Mouse (Mus musculus): ENCODE results near the gene Cbfa2t2. TPM values are rescaled to one million over a fixed set of nuclear protein-coding genes. Genes with fewer than 3 reads are reported as not detected.

Cbfa2t2 gene
- polyA plus RNA-seq, 1 experiment from 2014 or later, result 56.1 TPM

DNA sequence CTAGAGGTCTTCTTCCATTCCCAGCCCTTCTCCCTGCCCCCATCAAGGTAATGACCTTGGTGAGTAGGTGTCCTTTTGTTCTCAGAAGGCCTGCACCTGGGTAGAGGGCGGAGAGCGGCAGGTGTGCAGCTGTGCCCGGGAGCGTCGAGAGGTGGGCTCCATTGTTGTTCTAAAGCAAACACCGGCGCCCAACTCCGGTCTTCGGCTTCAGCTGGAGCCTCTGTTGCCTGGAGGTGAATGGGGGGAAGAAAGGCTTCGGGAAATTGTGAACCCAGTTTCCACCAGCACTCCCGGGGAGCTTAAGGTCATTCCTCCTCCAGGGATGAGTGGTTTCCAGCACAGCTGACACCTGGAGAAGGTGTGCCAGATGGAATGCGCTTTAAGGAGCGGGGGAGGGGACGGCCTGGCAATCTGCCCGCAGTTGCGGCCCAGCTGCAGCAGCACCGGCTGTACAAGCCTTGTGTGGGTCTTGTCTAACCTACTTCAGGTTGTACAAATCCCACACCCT lies 8.4 kb upstream of the Cbfa2t2 start:
- Histone ChIP-seq H3K4me2 (peak overlapping the region; percentile 38), H3K9me3 (no peaks in the 10 kb centered on the region), H3K27me3 (0 out of 2 replicates have a peak, but pooled peaks cover 2% of the 10 kb centered on the region), H3K9ac (peak overlapping the region; percentile 35; the same call in 1 of the 2 replicates), H3K27ac (peak overlapping the region; percentile 93), H3K36me3 (no peaks in the 10 kb centered on the region), H3K4me1 (replicated peaks) (peaks cover 21% of the 10 kb centered on the region), H3K4me3 (peak overlapping the region; percentile 3; the same call in 1 of the 2 replicates)
- 14% methylated on average over 17 of the region's 17 CpGs for WGBS
- ATAC-seq (ENCODE audit: low FRiP score), result peak; percentile 25; the same call in 1 of the 2 replicates

DNA sequence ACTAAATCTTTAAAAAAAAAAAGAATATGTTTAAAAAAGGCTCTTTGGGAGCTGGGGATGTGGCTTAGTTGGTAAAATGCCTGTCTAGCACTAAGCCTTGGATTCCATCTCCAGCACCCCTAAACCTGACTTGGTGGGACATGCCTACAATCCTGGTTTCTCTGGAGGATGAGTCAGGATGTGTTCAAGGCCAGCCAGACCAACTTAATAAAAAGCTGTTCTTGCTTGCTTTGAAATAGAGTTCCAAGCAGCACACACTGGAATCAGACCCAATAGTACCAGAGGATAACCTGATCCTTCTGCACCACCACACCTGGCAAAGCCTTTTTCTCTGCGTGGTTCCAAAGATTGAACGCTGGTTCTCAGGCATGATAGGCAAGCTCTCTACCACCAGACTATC lies 5.7 kb upstream of the Cbfa2t2 start:
- Histone ChIP-seq H3K27me3 (0 out of 2 replicates have a peak, but pooled peaks cover 2% of the 10 kb centered on the region), H3K36me3 (no peaks in the 10 kb centered on the region), H3K9me3 (no peaks in the 10 kb centered on the region), H3K9ac (no peak overlapping the region), H3K4me3 (no peak overlapping the region), H3K4me2 (no peak overlapping the region), H3K27ac (no peak overlapping the region), H3K4me1 (replicated peaks) (peaks cover 26% of the 10 kb centered on the region)
- WGBS, result 100% methylated on average over 2 of the region's 2 CpGs
- no peak for ATAC-seq (ENCODE audit: low FRiP score)

DNA sequence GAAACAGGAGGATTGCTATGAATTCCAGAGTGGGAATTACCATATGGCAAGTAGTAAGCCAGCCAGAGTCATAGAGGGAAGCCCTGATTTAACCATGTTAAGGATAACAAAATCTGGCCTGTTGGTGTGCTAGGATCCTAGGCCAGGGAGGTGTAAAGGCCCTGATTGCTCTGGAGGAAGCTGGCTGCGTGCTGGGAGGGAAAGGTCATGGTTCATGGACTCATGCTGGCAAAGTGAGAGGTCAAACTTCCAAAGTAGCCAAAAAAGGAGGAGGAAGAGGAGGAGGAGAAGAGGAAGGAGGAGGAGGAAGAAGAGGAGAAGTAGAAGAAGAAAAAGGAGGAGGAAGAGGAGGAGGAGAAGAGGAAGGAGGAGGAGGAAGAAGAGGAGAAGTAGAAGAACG lies 3.6 kb upstream of the Cbfa2t2 start:
- no peak for ATAC-seq (ENCODE audit: low FRiP score)

DNA sequence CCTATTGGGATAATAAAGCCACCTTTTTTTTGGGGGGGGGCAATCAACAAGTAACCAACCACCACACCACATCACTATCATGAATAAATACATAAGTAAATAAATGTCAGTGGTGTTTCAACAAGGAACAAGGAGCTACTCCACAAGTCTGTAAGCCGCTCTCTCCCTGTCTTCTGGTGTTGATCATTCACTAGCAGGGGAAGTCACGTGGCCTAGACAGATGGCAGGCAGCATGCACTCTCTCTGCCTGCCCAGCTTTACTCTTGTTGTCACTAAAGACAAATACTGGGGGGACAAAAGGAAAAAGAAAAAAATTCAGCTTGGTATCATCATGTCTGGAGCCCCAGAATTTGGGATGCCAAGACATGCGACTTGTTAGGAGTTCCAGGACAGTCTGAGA lies 2.9 kb upstream of the Cbfa2t2 start:
- 52% methylated on average over 3 of the region's 3 CpGs for WGBS
- no peak for ATAC-seq (ENCODE audit: low FRiP score)
- Histone ChIP-seq H3K9ac (no peak overlapping the region), H3K27me3 (0 out of 2 replicates have a peak, but pooled peaks cover 2% of the 10 kb centered on the region), H3K36me3 (no peaks in the 10 kb centered on the region), H3K27ac (no peak overlapping the region), H3K4me3 (no peak overlapping the region), H3K4me1 (replicated peaks) (peaks cover 20% of the 10 kb centered on the region), H3K4me2 (no peak overlapping the region), H3K9me3 (no peaks in the 10 kb centered on the region)

More for the DNA sequence above, 3.6 kb upstream of the Cbfa2t2 start:
- Histone ChIP-seq H3K4me2 (no peak overlapping the region), H3K27me3 (0 out of 2 replicates have a peak, but pooled peaks cover 2% of the 10 kb centered on the region), H3K9ac (no peak overlapping the region), H3K9me3 (no peaks in the 10 kb centered on the region), H3K4me1 (replicated peaks) (peaks cover 20% of the 10 kb centered on the region), H3K4me3 (no peak overlapping the region), H3K27ac (no peak overlapping the region), H3K36me3 (no peaks in the 10 kb centered on the region)
- 62% methylated on average over 2 of the region's 2 CpGs for WGBS

DNA sequence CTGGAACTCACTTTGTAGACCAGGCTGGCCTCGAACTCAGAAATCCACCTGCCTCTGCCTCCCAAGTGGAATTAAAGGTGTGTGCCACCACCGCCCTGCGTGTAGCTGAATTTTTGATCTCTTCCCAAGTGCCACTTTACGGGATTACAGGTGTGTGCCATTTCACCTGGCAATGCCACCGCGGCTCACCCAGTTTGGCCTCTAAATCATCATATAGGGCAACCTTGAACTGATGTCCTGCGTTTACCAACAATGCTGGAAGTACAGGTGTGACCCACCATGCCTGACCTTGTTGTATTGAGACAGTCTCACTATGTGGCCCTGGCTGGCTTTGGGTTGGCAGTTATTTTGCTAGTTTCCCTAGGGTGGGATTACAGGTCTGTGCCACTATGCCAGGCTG lies 1.6 kb upstream of the Cbfa2t2 start:
- H3K9me3 ChIP-seq, result no peaks in the 10 kb centered on the region
- no peaks in the 10 kb centered on the region for H3K27me3 ChIP-seq
- H3K4me2 ChIP-seq, result no peak overlapping the region
- no peak overlapping the region for H3K4me3 ChIP-seq
- peaks cover 32% of the 10 kb centered on the region for H3K4me1 ChIP-seq (replicated peaks)
- H3K36me3 ChIP-seq, result no peaks in the 10 kb centered on the region
- H3K27ac ChIP-seq, result no peak overlapping the region
- no peak for ATAC-seq (ENCODE audit: low FRiP score)
- WGBS, result 96% methylated on average over 7 of the region's 7 CpGs
- no peak overlapping the region for H3K9ac ChIP-seq

DNA sequence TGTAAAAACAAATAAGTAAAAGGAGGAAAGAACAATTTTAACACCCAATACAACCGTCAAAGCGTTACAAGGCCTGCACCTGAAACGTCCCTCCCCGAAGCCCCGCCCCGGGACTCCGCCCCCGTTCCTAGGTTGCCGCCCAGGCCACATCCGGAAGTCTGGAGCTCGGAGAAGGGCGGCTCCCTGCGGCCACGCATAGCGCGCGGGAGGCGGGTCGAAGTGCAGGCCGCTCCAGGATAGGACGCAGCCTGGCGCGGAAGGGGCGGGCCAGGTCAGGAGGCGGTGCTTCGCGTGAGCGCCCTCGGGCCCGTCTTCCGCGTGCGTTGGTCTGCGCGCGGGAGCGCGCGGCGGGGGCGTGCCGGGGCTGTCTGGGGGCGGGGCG lies 214 bp upstream of the Cbfa2t2 start:
- Histone ChIP-seq H3K36me3 (no peaks in the 10 kb centered on the region), H3K9me3 (no peaks in the 10 kb centered on the region), H3K4me3 (peak overlapping the region; percentile 96), H3K9ac (peak overlapping the region; percentile 98), H3K4me2 (peak overlapping the region; percentile 60), H3K27ac (peak overlapping the region; percentile 95), H3K27me3 (no peaks in the 10 kb centered on the region), H3K4me1 (replicated peaks) (peaks cover 39% of the 10 kb centered on the region)
- ATAC-seq (ENCODE audit: low FRiP score), result peak; percentile 99
- under 1% methylated on average over 27 of the region's 44 CpGs for WGBS

DNA sequence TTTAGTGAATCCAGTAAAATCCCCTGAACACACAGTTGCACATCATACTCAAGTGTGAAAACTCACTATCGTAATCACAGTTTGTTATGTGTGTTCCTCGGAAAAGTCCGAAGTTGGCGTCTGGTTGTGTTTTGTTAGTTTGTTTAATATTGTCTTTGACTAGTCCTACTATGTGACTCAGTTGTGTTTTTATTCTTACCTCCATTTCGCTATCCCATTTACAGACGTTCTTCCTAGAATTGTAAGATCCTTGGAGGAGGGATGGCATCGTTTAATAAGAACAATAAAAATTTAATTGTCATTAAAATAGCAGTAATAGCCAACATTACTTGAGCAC lies 878 bp downstream of the Cbfa2t2 start:
- peaks cover 39% of the 10 kb centered on the region for H3K4me1 ChIP-seq (replicated peaks)
- H3K4me3 ChIP-seq, result peak overlapping the region; percentile 96
- H3K27me3 ChIP-seq, result no peaks in the 10 kb centered on the region
- no peak for ATAC-seq (ENCODE audit: low FRiP score)
- WGBS, result 18% methylated on average over 7 of the region's 7 CpGs
- no peaks in the 10 kb centered on the region for H3K9me3 ChIP-seq
- H3K4me2 ChIP-seq, result peak overlapping the region; percentile 60
- H3K36me3 ChIP-seq, result no peaks in the 10 kb centered on the region
- peak overlapping the region; percentile 95; the same call in 1 of the 2 replicates for H3K27ac ChIP-seq
- peak overlapping the region; percentile 98 for H3K9ac ChIP-seq

DNA sequence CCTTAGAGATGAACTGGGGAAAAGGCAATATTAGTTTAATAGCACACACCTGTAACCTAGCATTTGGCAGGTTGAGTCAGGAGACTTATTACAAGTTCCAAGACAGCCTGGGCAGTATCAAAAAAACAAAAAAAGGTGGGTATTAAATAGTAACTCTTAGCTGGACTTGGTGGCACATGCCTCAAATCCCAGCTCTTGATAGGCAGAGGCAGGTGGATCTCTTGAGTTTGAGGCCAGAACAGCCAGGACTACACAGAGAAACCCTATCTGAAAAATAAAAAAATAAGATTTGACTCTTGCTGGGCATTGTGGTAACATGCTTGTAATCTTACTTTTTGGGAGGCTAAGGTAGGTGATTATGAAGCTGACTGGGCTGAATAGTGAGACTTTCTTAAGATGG lies 4.2 kb downstream of the Cbfa2t2 start:
- Histone ChIP-seq H3K36me3 (0 out of 2 replicates have a peak, but pooled peaks cover 11% of the 10 kb centered on the region), H3K27ac (no peak overlapping the region), H3K27me3 (no peaks in the 10 kb centered on the region), H3K4me3 (no peak overlapping the region), H3K9ac (no peak overlapping the region), H3K4me1 (replicated peaks) (peaks cover 36% of the 10 kb centered on the region), H3K9me3 (no peaks in the 10 kb centered on the region), H3K4me2 (no peak overlapping the region)
- ATAC-seq (ENCODE audit: low FRiP score), result no peak

DNA sequence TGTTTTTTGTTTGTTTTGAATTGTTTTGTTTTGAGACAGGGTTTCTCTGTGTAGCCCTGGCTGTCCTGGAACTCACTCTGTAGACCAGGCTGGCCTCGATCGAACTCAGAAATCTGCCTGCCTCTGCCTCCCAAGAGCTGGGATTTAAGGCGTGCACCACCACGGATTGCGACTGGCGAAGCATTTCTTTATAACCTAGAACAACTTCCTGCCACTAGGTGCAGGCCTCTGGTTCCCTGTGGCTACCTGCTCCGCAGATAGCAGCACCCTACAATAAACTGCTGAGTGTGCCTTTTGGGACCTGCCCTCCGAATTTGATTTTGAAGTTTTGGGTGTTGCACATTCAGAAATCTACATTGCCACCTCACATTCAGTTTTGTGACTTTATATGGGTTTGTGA lies 11.5 kb downstream of the Cbfa2t2 start:
- ATAC-seq (ENCODE audit: low FRiP score), result no peak
- no peak overlapping the region for H3K4me2 ChIP-seq
- no peaks in the 10 kb centered on the region for H3K9me3 ChIP-seq
- H3K9ac ChIP-seq, result no peak overlapping the region
- WGBS, result 97% methylated on average over 8 of the region's 8 CpGs
- H3K4me1 ChIP-seq (replicated peaks), result no peaks in the 10 kb centered on the region
- no peak overlapping the region for H3K4me3 ChIP-seq
- no peak overlapping the region for H3K27ac ChIP-seq
- H3K27me3 ChIP-seq, result no peaks in the 10 kb centered on the region
- peaks cover 18% of the 10 kb centered on the region for H3K36me3 ChIP-seq

DNA sequence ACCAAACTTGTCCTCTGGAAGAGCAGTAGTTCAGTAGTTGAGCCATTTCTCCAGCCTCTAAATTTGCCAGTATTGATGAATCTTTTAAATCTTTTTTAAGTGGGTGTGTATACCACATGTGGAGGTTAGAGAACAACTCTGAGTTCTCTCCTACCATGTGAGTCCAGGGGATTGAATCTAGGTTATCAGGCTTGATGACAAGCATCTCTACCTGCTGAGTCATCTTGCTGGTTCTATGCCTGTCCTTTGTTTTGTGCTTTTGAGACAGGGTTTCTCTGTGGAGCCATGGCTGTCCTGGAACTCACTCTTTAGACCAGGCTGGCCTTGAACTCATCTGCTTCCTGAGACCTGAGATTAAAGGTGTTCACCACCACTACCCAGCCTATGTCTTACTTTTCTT lies 12.4 kb downstream of the Cbfa2t2 start:
- Histone ChIP-seq H3K9me3 (no peaks in the 10 kb centered on the region), H3K4me1 (replicated peaks) (no peaks in the 10 kb centered on the region), H3K36me3 (peaks cover 10% of the 10 kb centered on the region), H3K9ac (no peak overlapping the region), H3K27ac (no peak overlapping the region), H3K4me3 (no peak overlapping the region), H3K4me2 (no peak overlapping the region), H3K27me3 (no peaks in the 10 kb centered on the region)
- no peak for ATAC-seq (ENCODE audit: low FRiP score)

DNA sequence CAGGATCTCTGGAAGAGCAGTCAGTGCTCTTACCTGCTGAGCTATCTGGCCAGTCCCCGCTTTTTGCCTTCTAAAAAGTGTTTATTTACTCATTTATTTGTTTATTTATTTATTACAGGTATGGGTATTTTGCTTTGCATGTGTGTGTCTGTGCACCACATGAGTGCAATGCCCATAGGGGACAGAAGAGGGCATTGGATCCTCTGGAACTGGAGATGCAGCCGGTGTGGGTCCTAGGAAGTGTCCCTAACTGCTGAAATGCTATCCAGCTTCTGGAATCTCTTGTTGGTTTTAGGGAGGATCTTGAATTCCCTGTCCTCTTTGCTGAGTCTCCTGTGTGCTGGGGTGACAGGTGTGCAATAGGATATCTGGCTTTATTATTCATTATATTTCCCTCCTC lies 16.7 kb downstream of the Cbfa2t2 start:
- ATAC-seq (ENCODE audit: low FRiP score), result no peak
- peaks cover 25% of the 10 kb centered on the region for H3K4me1 ChIP-seq (replicated peaks)
- no peaks in the 10 kb centered on the region for H3K27me3 ChIP-seq
- no peak overlapping the region for H3K9ac ChIP-seq
- H3K4me2 ChIP-seq, result no peak overlapping the region
- no peak overlapping the region for H3K4me3 ChIP-seq
- H3K27ac ChIP-seq, result no peak overlapping the region
- H3K36me3 ChIP-seq, result peaks cover 3% of the 10 kb centered on the region
- 95% methylated on average over 2 of the region's 2 CpGs for WGBS
- no peaks in the 10 kb centered on the region for H3K9me3 ChIP-seq

DNA sequence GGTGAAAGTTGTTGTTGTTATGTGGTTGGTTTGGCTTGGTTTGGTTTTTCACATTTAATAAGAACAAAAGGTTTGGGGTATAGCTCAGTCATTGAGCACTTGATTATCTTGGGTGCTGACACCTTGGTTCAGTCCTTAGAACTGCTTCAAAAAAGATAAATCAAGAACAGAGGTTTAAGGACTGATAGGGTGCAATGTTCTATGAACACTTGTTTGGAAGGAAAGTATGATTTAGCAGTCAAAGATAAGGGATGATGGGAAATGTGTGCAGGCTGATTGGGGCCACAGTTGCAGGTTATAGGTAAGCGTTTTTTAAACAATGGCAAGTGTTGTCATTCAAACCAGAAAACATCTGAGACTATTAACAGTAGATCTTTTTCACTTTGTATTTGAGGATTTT lies 17.8 kb downstream of the Cbfa2t2 start:
- Histone ChIP-seq H3K27me3 (no peaks in the 10 kb centered on the region), H3K36me3 (no peaks in the 10 kb centered on the region), H3K9ac (no peak overlapping the region), H3K4me3 (no peak overlapping the region), H3K4me1 (replicated peaks) (peaks cover 25% of the 10 kb centered on the region), H3K4me2 (no peak overlapping the region), H3K9me3 (no peaks in the 10 kb centered on the region), H3K27ac (peak overlapping the region; percentile 31; the same call in 1 of the 2 replicates)
- ATAC-seq (ENCODE audit: low FRiP score), result no peak
- WGBS, result 67% methylated on average over 1 of the region's 1 CpGs

DNA sequence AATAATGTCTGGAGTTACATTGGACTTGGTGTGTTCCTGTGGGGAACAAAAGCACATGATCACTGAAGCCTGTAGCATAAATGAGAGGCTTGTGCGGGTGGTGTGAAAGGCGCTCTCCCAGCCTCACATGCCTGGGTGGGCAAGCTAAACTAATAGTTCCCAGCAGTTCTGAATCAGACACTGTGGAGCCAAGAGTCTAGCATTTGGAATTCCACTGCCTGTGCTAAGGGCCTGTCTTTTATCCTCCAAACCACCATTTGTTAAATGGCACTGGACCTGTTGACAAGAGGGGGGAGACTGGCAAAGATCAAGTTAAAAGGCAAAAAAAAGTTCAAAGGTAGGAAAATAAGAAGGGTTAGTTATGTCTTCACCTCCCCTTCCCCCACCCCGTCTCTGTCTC lies 18.3 kb downstream of the Cbfa2t2 start:
- 37% methylated on average over 3 of the region's 3 CpGs for WGBS
- H3K36me3 ChIP-seq, result no peaks in the 10 kb centered on the region
- peaks cover 25% of the 10 kb centered on the region for H3K4me1 ChIP-seq (replicated peaks)
- no peak overlapping the region for H3K4me3 ChIP-seq
- no peak overlapping the region for H3K4me2 ChIP-seq
- no peaks in the 10 kb centered on the region for H3K9me3 ChIP-seq
- peak overlapping the region; percentile 78 for H3K27ac ChIP-seq
- H3K27me3 ChIP-seq, result no peaks in the 10 kb centered on the region
- no peak overlapping the region for H3K9ac ChIP-seq
- ATAC-seq (ENCODE audit: low FRiP score), result peak; percentile 43; the same call in 1 of the 2 replicates

Measured in hindbrain, embryonic 13.5 days (tissue).